Mouse (Mus musculus): ENCODE measurements around the gene Ahnak2.
"Not testable (repeated sequence)": the region's sequence is repeated elsewhere in the genome, so short reads cannot be mapped to it uniquely, and the experiment has no call there.

Ahnak2 gene

DNA sequence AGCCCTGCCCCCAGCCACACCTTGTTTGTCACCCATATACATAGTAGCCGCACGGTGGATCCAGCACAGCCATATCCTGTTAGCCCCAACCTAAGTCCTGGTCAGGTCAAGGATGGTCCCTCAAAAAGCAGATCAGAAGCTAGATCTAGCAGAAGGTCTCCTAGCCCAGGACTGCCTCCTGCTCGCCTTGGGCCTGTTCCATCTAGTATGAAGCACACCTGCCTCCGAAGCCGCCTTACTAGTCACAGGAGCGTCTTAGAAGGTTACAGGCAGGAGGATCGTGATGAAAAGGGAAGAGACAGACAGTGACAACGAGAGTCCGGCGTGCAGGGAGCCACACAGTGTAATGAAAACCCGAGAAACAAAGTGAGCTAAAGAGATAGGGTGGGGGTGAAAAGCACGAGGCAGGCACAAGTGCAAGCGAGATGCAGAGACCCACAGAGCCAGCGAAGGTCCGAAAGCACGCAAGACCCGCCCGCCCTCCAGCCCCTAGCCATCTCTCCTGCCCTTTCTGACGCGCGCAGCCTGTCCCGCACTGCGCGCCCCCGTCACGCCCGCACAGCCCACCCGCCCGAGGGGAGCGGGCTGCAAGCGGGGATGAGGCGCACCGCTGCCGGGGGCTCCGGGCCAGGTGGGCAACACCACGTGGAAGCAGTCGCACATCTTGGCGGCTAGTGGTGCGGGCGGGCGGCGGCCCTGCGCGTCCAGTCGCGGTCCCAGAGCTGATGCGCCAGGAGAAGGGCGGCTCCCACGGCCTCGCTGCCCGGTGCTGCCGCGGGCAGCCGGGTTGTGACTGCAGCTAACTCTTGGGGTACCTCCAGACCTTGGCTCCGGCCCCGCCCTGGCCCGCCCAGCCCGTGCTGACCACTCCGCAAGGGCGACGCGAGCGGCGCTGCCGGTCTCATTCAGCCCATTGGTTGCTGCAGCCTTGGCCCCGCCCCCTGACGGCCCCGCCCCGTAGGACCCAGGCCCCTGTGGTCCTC, at the start of gene Ahnak2:
Gene Ahnak2, minus strand, starts transcription at position 794 of the 983 bp plus-strand sequence.
- DNase-seq = peak; percentile 54

DNA sequence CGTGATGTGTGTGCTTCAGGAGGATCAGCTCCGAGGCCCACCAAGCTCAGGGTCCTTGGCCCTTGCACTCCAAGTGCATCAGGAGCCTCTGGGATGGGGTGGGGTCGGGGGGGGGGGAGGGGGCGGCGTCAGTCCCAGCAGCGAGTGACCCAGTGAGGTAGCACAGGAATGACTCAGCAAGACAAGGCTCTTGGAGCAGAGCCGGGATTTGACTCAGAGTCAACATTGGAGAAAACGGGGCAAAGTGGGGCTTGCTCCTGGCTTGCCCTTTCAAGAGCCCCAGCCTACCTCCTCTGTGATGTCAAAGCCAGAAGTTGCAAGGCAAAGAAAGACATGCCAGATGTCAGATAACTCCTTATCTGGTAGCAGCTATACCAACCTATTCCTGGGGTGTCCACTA, 48.7 kb upstream of the Ahnak2 start:
- DNase-seq = no peak

DNA sequence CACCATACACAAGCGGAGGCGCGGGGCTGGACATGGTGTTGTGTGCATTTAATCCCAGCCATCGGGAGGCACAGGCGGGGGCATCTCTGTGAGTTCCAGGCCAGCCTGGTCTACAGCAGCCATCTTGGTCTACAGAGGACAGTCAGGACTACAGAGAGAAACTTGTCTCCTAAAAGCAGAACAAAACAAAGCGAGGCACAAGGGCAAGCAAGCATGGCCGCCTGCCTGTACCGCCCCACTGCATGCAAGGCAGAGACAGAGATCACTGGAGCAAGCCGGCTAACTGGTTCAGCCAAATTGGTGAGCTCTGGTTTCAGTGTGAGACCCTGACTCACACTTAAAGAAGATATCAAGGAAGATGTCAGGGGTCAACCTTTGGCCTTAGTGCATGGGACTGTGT, 47.9 kb upstream of the Ahnak2 start:
- DNase-seq = no peak

GRCm38 (mm10) chr12:112849235-112850022, 47.0 kb upstream of the Ahnak2 start:
- DNase-seq = no peak

GRCm38 (mm10) chr12:112847880-112848279, 45.4 kb upstream of the Ahnak2 start:
- DNase-seq = no peak

DNA sequence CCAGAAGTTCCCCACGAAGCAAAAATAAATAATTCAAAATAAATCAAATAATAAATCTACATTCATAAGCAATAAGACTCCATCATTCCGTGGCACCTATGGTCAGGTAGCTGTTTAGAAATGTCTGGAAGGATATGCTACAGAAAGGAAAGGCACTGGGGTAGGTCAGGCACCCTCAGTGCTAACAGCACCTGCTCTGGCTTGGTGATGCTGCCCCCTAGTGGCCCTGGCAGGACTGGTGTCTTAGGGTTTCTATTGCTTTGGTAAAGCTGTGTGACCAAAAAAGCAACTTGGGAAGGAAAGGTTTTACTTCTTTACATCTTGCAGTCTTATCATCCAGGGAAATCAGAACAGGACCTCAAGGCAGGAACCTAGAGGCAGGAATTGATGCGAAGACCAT, 41.3 kb upstream of the Ahnak2 start:
- DNase-seq = peak; percentile 88

DNA sequence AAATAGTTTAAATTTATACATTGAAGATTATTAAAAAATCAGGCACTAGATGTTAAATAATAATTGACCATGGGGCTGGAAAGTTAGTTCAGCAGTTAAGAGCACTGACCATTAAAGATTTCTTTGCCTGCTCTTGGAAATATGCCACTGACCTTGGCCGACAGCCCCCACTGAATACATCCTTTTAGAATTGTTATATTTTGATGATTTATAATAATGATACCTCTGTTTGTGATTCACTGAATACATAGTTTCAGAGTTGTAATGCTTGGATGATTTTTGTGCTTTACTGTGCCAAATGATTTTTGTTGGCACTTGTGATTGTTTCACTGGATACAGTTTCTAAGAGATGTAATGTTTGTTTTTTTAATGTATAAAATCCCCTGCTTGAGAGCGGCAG, 39.7 kb upstream of the Ahnak2 start:
- DNase-seq = not testable (repeated sequence)

GRCm38 (mm10) chr12:112841338-112841892, 39.0 kb upstream of the Ahnak2 start:
- not testable (repeated sequence) for DNase-seq

DNA sequence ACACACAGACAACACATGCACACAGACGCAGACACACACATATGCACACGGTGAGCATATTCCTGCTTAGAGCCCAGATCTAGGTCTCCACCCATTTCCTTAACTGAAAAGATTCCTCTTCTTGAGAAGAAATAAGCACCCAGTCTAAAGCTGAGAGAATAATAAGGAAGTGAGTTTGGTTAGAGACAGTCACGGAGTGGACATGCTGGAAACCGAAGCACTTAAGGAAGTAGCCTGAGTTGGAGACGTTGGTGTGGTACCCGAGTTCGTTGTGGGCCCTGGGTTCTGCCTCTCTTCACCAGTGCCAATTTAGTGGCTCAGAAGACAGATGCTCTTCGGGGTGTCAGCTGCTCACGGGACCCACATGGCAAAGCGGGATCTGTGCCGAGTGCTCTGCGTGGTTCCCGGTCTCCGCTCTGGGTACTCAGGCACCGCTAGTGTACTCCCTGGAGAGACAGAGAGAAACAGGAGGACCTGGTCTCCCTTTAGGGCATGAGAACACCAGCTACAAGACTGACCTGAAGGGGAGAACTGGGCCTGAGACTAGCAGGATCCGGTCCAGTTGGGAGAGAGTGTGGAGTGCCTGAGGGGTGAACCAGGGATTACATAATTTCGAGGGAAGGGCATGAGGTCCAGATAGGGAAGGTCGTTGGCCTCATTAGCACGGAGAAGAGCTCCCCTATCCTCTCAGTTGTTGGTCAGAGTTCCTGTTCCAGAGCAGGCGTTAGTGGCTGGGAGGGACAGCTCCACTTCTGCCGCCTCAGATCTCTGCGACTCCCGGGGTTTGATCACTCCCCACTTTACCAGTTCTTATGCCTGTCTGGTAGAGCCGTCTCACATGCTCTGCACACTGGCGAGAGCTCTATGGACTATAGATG, 38.0 kb upstream of the Ahnak2 start:
- DNase-seq = no peak

- no peak for DNase-seq
Measured at GRCm38 (mm10) chr12:112835046-112835445, 32.6 kb upstream of the Ahnak2 start.

DNA sequence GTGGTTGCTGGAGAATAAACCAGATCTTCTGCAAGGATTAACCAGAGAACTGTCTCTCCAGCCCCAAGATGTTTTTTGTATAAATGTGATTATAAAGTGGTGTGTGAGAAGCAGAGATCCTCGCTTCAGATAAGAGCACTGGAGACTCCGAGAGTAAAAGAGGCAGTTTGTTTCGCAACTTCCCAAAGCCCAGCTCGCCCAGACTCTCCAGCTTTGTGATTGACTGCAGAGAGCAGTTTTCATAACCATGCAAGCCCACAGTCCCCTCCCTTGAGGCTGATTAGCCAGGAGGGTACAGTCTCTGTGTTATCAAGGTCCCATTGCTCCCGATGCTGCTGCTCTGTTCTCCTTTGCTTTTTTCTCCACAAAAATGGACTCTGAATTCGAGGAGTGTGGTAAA, 31.1 kb upstream of the Ahnak2 start:
- DNase-seq = peak; percentile 34

- no peak for DNase-seq
Measured at GRCm38 (mm10) chr12:112832411-112832810, 30.0 kb upstream of the Ahnak2 start.

DNA sequence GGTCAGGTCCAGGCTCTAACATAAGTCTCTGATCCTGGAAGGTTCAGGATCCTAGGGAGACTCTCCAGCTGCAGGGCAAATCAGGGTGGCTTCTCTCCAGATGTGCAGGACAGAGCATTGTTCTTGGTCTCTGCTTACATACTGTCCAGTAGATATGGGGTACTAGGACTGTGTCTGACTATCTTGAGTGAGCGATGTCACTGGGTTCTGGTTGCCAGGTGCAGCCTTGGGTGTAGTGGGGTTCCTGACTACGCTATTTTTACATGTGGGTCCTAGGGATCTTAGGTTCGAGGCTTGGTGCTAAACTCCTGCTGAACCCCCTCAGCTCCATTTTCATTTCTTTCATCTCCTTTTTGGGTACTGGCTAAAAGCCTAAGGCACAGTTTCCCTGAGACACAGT, 28.1 kb upstream of the Ahnak2 start:
- no peak for DNase-seq

GRCm38 (mm10) chr12:112830141-112830540, 27.7 kb upstream of the Ahnak2 start:
- no peak for DNase-seq

- DNase-seq = peak; percentile 100
Measured at GRCm38 (mm10) chr12:112829244-112829864, 26.9 kb upstream of the Ahnak2 start, which contains the start of gene Cdca4. Gene Cdca4 (minus strand): TSS chr12:112829423.

- no peak for DNase-seq
Measured at GRCm38 (mm10) chr12:112828501-112829243, 26.2 kb upstream of the Ahnak2 start.

GRCm38 (mm10) chr12:112825901-112826300, 23.4 kb upstream of the Ahnak2 start:
- DNase-seq = no peak

- no peak for DNase-seq
Measured at GRCm38 (mm10) chr12:112823221-112823620, 20.8 kb upstream of the Ahnak2 start.

DNA sequence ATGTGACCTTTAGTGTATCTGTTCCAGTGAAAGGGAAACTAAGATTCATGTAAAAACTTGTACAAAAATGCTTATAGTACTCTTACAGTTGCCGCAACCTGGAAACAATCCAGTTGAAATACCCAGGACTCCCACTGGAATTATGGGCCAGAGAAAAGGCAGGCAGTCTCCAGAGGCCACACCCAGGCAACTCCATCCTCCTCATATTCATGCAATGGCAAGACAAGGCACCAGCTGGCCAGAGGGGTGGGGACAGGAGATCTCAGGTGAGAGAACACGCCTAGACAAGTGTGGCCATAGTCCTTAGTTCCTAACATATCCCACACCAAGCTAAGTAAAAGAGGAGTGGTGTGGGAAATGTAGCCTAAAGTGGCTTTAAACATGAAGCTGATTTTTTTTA, 20.2 kb upstream of the Ahnak2 start:
- DNase-seq = no peak

DNA sequence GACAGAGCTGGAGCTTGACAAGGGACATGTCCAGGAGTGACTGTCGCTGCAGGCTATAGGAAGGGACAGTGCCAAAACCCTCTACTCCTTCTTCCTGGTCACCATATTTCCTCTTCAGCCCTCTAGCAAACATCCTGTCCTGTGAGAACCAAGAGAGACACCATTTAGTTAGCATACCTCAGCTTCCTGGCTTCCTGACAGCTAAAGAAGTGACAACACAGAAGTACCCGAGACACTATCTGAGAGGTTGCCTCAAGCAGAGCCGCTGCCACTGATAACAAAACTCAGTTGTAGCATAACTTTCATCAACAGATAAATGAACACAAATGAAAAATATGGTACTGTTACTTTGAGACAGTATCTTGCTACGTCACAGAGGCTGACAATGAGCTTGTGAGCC, 19.5 kb upstream of the Ahnak2 start:
- no peak for DNase-seq

DNA sequence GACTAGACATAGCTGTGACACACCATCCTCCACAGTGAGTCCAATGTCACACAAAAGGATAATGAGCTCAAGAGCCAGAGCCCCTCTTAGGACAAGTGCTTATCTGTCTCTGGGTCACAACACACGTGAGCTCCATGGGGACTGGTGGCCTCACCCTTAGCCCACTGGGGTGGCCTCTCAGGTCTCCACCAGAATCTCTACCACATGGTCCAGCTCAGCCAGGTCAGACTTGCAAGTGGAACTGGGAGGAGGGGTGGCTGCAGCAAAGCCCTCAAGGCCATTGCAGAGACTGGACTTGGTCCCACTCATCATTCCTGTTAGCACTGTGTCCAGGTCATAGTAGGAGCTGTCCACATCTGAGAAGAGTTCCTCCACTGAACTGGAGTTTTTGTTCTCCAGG, 18.8 kb upstream of the Ahnak2 start:
- DNase-seq = no peak

Measured in liver (tissue).